Mouse (Mus musculus): ENCODE data around the gene Gm1043.

DNA sequence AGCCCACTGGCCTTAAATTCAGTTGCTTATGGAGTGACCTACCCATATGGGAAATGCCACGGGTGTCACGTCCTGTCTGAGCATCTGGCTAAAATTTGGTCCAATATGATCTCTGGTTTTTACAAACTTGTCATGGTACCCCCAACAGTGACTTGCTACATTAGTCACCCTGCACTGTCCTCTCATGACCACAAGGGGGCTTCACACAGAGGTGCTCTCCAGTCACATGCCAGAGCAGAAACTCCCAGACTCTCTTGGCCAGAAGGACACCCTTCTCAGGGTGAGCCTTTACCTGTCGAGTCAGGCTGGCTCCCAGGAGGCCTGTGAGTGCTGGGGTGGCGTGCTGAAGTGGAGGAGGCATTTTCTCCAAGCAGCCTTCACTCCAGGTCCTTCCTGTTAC lies 33.1 kb downstream of the Gm1043 start:
- TF ChIP-seq TAL1 (IDR thresholded peaks at IDR 0.05; ENCODE audit: low read length) (no peak), GATA1 (IDR thresholded peaks at IDR 0.05; ENCODE audit: low read length) (no peak)
